Mouse (Mus musculus) forebrain, embryonic 13.5 days (tissue): Measurements from ENCODE around the gene Polr2h. TPM values are rescaled to one million over a fixed set of nuclear protein-coding genes. Genes with fewer than 3 reads are reported as not detected.

Source experiments
- ATAC-seq: fragments of 200-750 bp; cut with Nextera tagmentation; 2 replicates; pipeline ENCODE4 v1.8.0; 2017
- H3K27ac ChIP-seq: fragments of 300-500 bp; sonication (generic); 2 replicates; pipeline ENCODE4 v1.5.1; 2015; ENCODE audit warnings: inconsistent platforms, mild to moderate bottlenecking, moderate library complexity
- H3K27me3 ChIP-seq: fragments of 300-500 bp; sonication (generic); 2 replicates; pipeline ENCODE4 v1.6.1; 2015; ENCODE audit warnings: mild to moderate bottlenecking, inconsistent platforms
- H3K36me3 ChIP-seq: fragments of 300-500 bp; sonication (generic); 2 replicates; pipeline ENCODE4 v1.6.1; 2015; ENCODE audit warnings: mild to moderate bottlenecking, inconsistent platforms; ENCODE audit not compliant: poor library complexity, severe bottlenecking
- H3K4me1 ChIP-seq: fragments of 300-500 bp; sonication (generic); 2 replicates; pipeline ENCODE4 v1.6.1; 2015; ENCODE audit warnings: inconsistent platforms
- H3K4me2 ChIP-seq: fragments of 300-500 bp; sonication (generic); 2 replicates; pipeline ENCODE4 v1.6.1; 2015; ENCODE audit warnings: inconsistent platforms, mild to moderate bottlenecking, moderate library complexity
- H3K4me3 ChIP-seq: fragments of 300-500 bp; sonication (generic); 2 replicates; pipeline ENCODE4 v1.5.1; 2015; ENCODE audit warnings: mild to moderate bottlenecking, inconsistent platforms
- H3K9ac ChIP-seq: fragments of 300-500 bp; sonication (generic); 2 replicates; pipeline ENCODE4 v1.6.1; 2015; ENCODE audit warnings: mild to moderate bottlenecking, inconsistent platforms
- H3K9me3 ChIP-seq: fragments of 300-500 bp; sonication (generic); replicated peaks from 2 replicates; pipeline ENCODE4 v1.6.1; 2016; ENCODE audit warnings: inconsistent platforms
- WGBS: fragments of 180-500 bp; shearing (Covaris S2); methylation state at CpG from one replicate; pipeline ENCODE4 v1.1.7; 2015; 5-methylcytosine and 5-hydroxymethylcytosine counted together
- polyA plus RNA-seq: library from polyadenylated mRNA; unstranded; fragments of >200 nt; fragmentation: Nextera tagmentation; extraction: Ambion mirVana; gene quantifications from 2 replicates; pipeline ENCODE4 v1.2.1, GENCODE M21; 2015

Gene Polr2h
- polyA plus RNA-seq, 1 experiment from 2014 or later = 104 TPM

- Histone ChIP-seq H3K27me3 (no peaks in the 10 kb centered on the region), H3K36me3 (peaks cover 63% of the 10 kb centered on the region), H3K4me1 (peaks cover 31% of the 10 kb centered on the region), H3K4me3 (no peak overlapping the region), H3K27ac (no peak overlapping the region), H3K4me2 (no peak overlapping the region), H3K9me3 (no peaks in the 10 kb centered on the region), H3K9ac (no peak overlapping the region)
- ATAC-seq = no peak
- WGBS = 91% methylated on average over 3 of the region's 3 CpGs
Observed at GRCm38 (mm10) chr16:20690774-20691173, 26.7 kb upstream of the Polr2h start.

GRCm38 (mm10) chr16:20691617-20692016 is 25.8 kb upstream of the Polr2h start:
- Histone ChIP-seq H3K9me3 (no peaks in the 10 kb centered on the region), H3K4me1 (peaks cover 39% of the 10 kb centered on the region), H3K36me3 (peaks cover 55% of the 10 kb centered on the region), H3K27me3 (no peaks in the 10 kb centered on the region), H3K4me2 (no peak overlapping the region), H3K4me3 (no peak overlapping the region), H3K9ac (no peak overlapping the region), H3K27ac (no peak overlapping the region)
- ATAC-seq = no peak
- WGBS = 69% methylated on average over 1 of the region's 1 CpGs

- peaks cover 41% of the 10 kb centered on the region for H3K4me1 ChIP-seq
- no peaks in the 10 kb centered on the region for H3K27me3 ChIP-seq
Observed at GRCm38 (mm10) chr16:20692241-20692965, 25.1 kb upstream of the Polr2h start.

GRCm38 (mm10) chr16:20693111-20693701 is 24.3 kb upstream of the Polr2h start, which contains the start of gene Fam131a:
TSS of gene Fam131a (plus strand) at chr16:20693241.
- peaks cover 39% of the 10 kb centered on the region for H3K36me3 ChIP-seq
- no peaks in the 10 kb centered on the region for H3K9me3 ChIP-seq
- under 1% methylated on average over 32 of the region's 37 CpGs for WGBS
- H3K4me3 ChIP-seq = peak within 1 kb of the TSS; percentile 65
- peak within 1 kb of the TSS; percentile 95 for H3K27ac ChIP-seq
- peak within 1 kb of the TSS; percentile 82 for H3K4me2 ChIP-seq
- H3K9ac ChIP-seq = peak within 1 kb of the TSS; percentile 78
- peaks cover 41% of the 10 kb centered on the region for H3K4me1 ChIP-seq
- no peaks in the 10 kb centered on the region for H3K27me3 ChIP-seq
- peak; percentile 94 for ATAC-seq

More at GRCm38 (mm10) chr16:20692241-20692965, 25.1 kb upstream of the Polr2h start:
- peaks cover 47% of the 10 kb centered on the region for H3K36me3 ChIP-seq
- H3K27ac ChIP-seq = peak overlapping the region; percentile 95
- no peaks in the 10 kb centered on the region for H3K9me3 ChIP-seq
- peak overlapping the region; percentile 82 for H3K4me2 ChIP-seq
- peak overlapping the region; percentile 78; the same call in 1 of the 2 replicates for H3K9ac ChIP-seq
- H3K4me3 ChIP-seq = peak overlapping the region; percentile 65; the same call in 1 of the 2 replicates
- 0 out of 2 replicates have a peak, but pooled peaks have one; percentile 0 for ATAC-seq
- WGBS = 41% methylated on average over 16 of the region's 16 CpGs

- WGBS = 70% methylated on average over 8 of the region's 8 CpGs
- H3K4me3 ChIP-seq = no peak overlapping the region
- H3K4me1 ChIP-seq = peaks cover 41% of the 10 kb centered on the region
- H3K36me3 ChIP-seq = peaks cover 38% of the 10 kb centered on the region
- H3K27me3 ChIP-seq = no peaks in the 10 kb centered on the region
- no peaks in the 10 kb centered on the region for H3K9me3 ChIP-seq
- no peak for ATAC-seq
- H3K4me2 ChIP-seq = peak overlapping the region; percentile 82
- 0 out of 2 replicates have a peak overlapping the region, but pooled peaks have one; percentile 1 for H3K9ac ChIP-seq
- H3K27ac ChIP-seq = peak overlapping the region; percentile 77
Observed at GRCm38 (mm10) chr16:20694781-20695180, 22.7 kb upstream of the Polr2h start.

- Histone ChIP-seq H3K4me3 (peak overlapping the region; percentile 45), H3K27me3 (no peaks in the 10 kb centered on the region), H3K4me2 (peak overlapping the region; percentile 82), H3K9ac (peak overlapping the region; percentile 72), H3K36me3 (peaks cover 34% of the 10 kb centered on the region), H3K9me3 (no peaks in the 10 kb centered on the region), H3K4me1 (peaks cover 41% of the 10 kb centered on the region), H3K27ac (peak overlapping the region; percentile 77)
- WGBS = 1% methylated on average over 46 of the region's 46 CpGs
- peak; percentile 82 for ATAC-seq
Observed at GRCm38 (mm10) chr16:20695622-20696323, 21.7 kb upstream of the Polr2h start.

- Histone ChIP-seq H3K9me3 (no peaks in the 10 kb centered on the region), H3K4me1 (peaks cover 44% of the 10 kb centered on the region), H3K9ac (no peak overlapping the region), H3K4me3 (no peak overlapping the region), H3K4me2 (no peak overlapping the region), H3K27me3 (no peaks in the 10 kb centered on the region), H3K27ac (no peak overlapping the region), H3K36me3 (peaks cover 33% of the 10 kb centered on the region)
- ATAC-seq = no peak
- WGBS = 81% methylated on average over 5 of the region's 5 CpGs
Observed at GRCm38 (mm10) chr16:20699266-20699665, 18.2 kb upstream of the Polr2h start.

GRCm38 (mm10) chr16:20700036-20700435 is 17.4 kb upstream of the Polr2h start:
- H3K4me3 ChIP-seq = no peak overlapping the region
- peaks cover 33% of the 10 kb centered on the region for H3K36me3 ChIP-seq
- H3K9me3 ChIP-seq = no peaks in the 10 kb centered on the region
- no peak for ATAC-seq
- peaks cover 37% of the 10 kb centered on the region for H3K4me1 ChIP-seq
- no peak overlapping the region for H3K4me2 ChIP-seq
- H3K9ac ChIP-seq = 0 out of 2 replicates have a peak overlapping the region, but pooled peaks have one; percentile 9
- no peaks in the 10 kb centered on the region for H3K27me3 ChIP-seq
- 37% methylated on average over 5 of the region's 5 CpGs for WGBS
- no peak overlapping the region; the same call in 1 of the 2 replicates for H3K27ac ChIP-seq

- Histone ChIP-seq H3K4me1 (peaks cover 25% of the 10 kb centered on the region), H3K36me3 (peaks cover 38% of the 10 kb centered on the region), H3K27ac (peak overlapping the region; percentile 59), H3K9me3 (no peaks in the 10 kb centered on the region), H3K4me3 (no peak overlapping the region), H3K27me3 (no peaks in the 10 kb centered on the region), H3K4me2 (no peak overlapping the region), H3K9ac (peak overlapping the region; percentile 28)
- no peak; the same call in 1 of the 2 replicates for ATAC-seq
- 44% methylated on average over 7 of the region's 7 CpGs for WGBS
Observed at GRCm38 (mm10) chr16:20701316-20701715, 16.1 kb upstream of the Polr2h start.

GRCm38 (mm10) chr16:20701729-20702521 is 15.5 kb upstream of the Polr2h start:
- Histone ChIP-seq H3K9ac (peak overlapping the region; percentile 28), H3K4me3 (no peak overlapping the region), H3K9me3 (no peaks in the 10 kb centered on the region), H3K27ac (peak overlapping the region; percentile 59), H3K4me2 (0 out of 2 replicates have a peak overlapping the region, but pooled peaks have one; percentile 14), H3K36me3 (peaks cover 44% of the 10 kb centered on the region), H3K27me3 (no peaks in the 10 kb centered on the region), H3K4me1 (peaks cover 20% of the 10 kb centered on the region)
- 10% methylated on average over 12 of the region's 12 CpGs for WGBS
- ATAC-seq = no peak; the same call in 1 of the 2 replicates

GRCm38 (mm10) chr16:20702522-20702893 is 15.0 kb upstream of the Polr2h start:
- Histone ChIP-seq H3K9ac (peak overlapping the region; percentile 28; the same call in 1 of the 2 replicates), H3K4me3 (no peak overlapping the region), H3K4me1 (peaks cover 20% of the 10 kb centered on the region), H3K27me3 (no peaks in the 10 kb centered on the region), H3K4me2 (0 out of 2 replicates have a peak overlapping the region, but pooled peaks have one; percentile 14), H3K9me3 (no peaks in the 10 kb centered on the region), H3K36me3 (peaks cover 50% of the 10 kb centered on the region), H3K27ac (peak overlapping the region; percentile 59; the same call in 1 of the 2 replicates)
- 4% methylated on average over 8 of the region's 8 CpGs for WGBS
- peak; percentile 54 for ATAC-seq
